Mouse (Mus musculus): ENCODE measurements around the gene Defb45. TPM values are rescaled to one million over a fixed set of nuclear protein-coding genes. Genes with fewer than 3 reads are reported as not detected.
A peak's percentile ranks its signal among the peaks of the same experiment; 100 is the strongest.

Defb45 gene
- polyA plus RNA-seq, 1 experiment, result not detected

DNA sequence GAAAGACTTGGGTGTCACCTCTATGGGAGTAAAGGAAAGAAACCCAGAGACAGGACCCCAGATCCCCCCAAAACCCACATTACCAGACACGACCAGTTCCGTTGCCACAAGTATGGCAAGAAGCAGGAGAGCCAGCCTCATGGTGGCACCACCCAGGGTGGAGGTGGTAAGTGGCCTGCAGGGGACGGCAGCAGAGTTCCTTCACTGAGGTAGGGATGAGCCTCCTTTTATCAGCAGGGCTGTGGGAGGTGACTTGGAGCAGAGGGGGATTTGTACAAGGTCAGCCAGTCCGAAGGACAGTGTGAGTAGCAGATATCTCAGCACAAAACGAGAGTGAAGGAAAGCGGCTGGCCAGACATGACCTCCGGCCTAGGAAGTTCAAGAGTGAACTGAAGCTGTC is 19.1 kb downstream of the Defb45 start, which contains the start of gene Defb19:
Defb19 (minus strand) TSS at position 206 of the 400 bp plus-strand sequence.
- H3K9me3 ChIP-seq, result no peaks in the 10 kb centered on the region
- H3K27me3 ChIP-seq (replicated peaks), result peaks cover 64% of the 10 kb centered on the region

DNA sequence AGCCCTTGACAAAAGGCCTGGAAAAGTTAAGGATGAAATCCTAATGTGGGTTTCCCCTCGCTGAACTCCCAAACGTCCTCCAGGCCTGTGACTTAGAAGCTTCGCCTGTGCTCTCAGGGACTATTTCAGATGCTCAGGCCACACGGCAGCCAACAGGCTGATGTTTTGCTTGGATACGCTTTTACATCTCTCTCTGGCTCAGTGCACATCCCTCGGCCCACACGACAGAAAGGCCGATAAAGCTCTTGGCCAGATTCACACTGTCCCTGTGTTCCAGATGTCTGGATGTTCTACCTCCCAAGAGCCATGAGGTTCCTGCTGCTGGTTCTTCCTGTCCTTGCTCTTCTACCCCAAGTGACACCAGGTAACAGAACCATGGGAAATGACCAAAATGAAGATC is 25.7 kb downstream of the Defb45 start:
- Histone ChIP-seq H3K4me1 (peaks cover 5% of the 10 kb centered on the region; the same call in 1 of the 2 replicates), H3K36me3 (replicated peaks; ENCODE audit: low read length) (no peaks in the 10 kb centered on the region), H3K27me3 (replicated peaks) (peaks cover 67% of the 10 kb centered on the region), H3K9me3 (peaks cover 10% of the 10 kb centered on the region), H3K4me3 (replicated peaks) (no peak overlapping the region)
- TF ChIP-seq FLI1 (IDR thresholded peaks at IDR 0.05; ENCODE audit: low read length), result no peak
- no peak for TF ChIP-seq GATA1 (IDR thresholded peaks at IDR 0.05; ENCODE audit: borderline replicate concordance, low read length)

More for the DNA sequence above, 19.1 kb downstream of the Defb45 start, which contains the start of gene Defb19:
- TF ChIP-seq FLI1 (IDR thresholded peaks at IDR 0.05; ENCODE audit: low read length) (no peak), GATA1 (IDR thresholded peaks at IDR 0.05; ENCODE audit: borderline replicate concordance, low read length) (no peak)
- H3K4me1 ChIP-seq, result peaks cover 25% of the 10 kb centered on the region
- no peak within 1 kb of the TSS for H3K4me3 ChIP-seq (replicated peaks)
- H3K36me3 ChIP-seq (replicated peaks; ENCODE audit: low read length), result no peaks in the 10 kb centered on the region

DNA sequence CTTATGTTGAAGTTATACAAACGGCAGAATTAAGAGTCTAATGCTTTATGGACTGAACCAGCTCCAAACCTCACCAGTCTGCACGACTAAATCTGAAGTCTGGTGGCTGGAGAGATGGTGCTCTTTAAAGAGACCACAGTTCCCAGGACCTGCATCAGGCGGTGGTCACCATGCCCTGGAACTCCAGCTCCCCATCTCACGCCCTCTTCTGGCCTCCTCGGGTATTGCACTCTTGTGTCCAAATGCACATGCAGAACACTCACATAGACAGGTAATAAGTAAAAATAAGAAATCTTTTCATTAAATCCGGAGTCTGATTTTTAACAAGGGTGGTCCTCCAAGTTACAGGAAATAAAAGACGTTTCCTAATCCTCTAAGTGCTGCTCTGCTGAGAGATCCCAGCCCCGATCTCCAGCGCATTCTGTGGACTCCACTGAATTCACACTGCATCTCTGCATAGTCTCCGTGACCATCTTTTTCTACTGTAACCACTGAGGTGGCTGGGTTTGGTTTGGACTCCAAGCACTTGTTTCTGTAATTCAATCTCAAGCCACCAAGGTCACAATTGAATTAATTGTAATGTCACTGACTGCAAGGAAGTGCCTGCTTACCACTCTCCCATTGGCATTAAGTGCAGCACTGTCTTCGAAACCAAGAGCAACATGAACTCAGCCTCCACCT is 26.9 kb downstream of the Defb45 start, which contains the start of gene Defb21:
Defb21 (plus strand) TSS at position 631 of the 681 bp plus-strand sequence.
- Histone ChIP-seq H3K36me3 (replicated peaks; ENCODE audit: low read length) (no peaks in the 10 kb centered on the region), H3K4me1 (peaks cover 5% of the 10 kb centered on the region; the same call in 1 of the 2 replicates), H3K9me3 (peaks cover 13% of the 10 kb centered on the region), H3K4me3 (replicated peaks) (no peak within 1 kb of the TSS), H3K27me3 (replicated peaks) (peaks cover 69% of the 10 kb centered on the region)
- TF ChIP-seq GATA1 (IDR thresholded peaks at IDR 0.05; ENCODE audit: borderline replicate concordance, low read length) (no peak), FLI1 (IDR thresholded peaks at IDR 0.05; ENCODE audit: low read length) (no peak)

- Histone ChIP-seq H3K36me3 (replicated peaks; ENCODE audit: low read length) (no peaks in the 10 kb centered on the region), H3K4me1 (0 out of 2 replicates have a peak, but pooled peaks cover 4% of the 10 kb centered on the region), H3K9me3 (peaks cover 13% of the 10 kb centered on the region), H3K27me3 (replicated peaks) (peaks cover 59% of the 10 kb centered on the region), H3K4me3 (replicated peaks) (no peak overlapping the region)
- TF ChIP-seq GATA1 (IDR thresholded peaks at IDR 0.05; ENCODE audit: borderline replicate concordance, low read length) (no peak), FLI1 (IDR thresholded peaks at IDR 0.05; ENCODE audit: low read length) (no peak)
Measured at GRCm38 (mm10) chr2:152570313-152570712, 28.9 kb downstream of the Defb45 start.

DNA sequence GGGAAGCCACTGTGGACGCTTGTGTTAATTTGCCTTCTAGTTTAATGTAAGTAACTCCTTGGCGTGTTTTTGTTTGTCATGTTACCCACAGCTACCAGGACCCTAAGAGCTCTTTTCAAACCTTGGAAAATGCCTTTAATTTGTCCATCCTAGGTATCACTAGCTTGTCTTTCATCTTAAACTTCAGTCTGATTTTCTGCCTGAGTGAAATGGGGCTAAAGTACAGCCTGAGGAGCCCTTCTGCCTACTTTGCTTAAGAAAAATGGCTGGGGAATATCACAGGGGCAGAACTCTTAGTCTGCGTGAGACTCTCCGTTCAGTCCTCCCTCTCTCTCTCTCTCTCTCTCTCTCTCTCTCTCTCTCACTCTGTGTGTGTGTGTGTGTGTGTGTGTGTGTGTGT is 29.3 kb downstream of the Defb45 start:
- no peak overlapping the region for H3K4me3 ChIP-seq (replicated peaks)
- peaks cover 60% of the 10 kb centered on the region for H3K27me3 ChIP-seq (replicated peaks)
- H3K4me1 ChIP-seq, result 0 out of 2 replicates have a peak, but pooled peaks cover 4% of the 10 kb centered on the region
- H3K36me3 ChIP-seq (replicated peaks; ENCODE audit: low read length), result no peaks in the 10 kb centered on the region
- TF ChIP-seq GATA1 (IDR thresholded peaks at IDR 0.05; ENCODE audit: borderline replicate concordance, low read length) (no peak), FLI1 (IDR thresholded peaks at IDR 0.05; ENCODE audit: low read length) (no peak)
- peaks cover 13% of the 10 kb centered on the region for H3K9me3 ChIP-seq

DNA sequence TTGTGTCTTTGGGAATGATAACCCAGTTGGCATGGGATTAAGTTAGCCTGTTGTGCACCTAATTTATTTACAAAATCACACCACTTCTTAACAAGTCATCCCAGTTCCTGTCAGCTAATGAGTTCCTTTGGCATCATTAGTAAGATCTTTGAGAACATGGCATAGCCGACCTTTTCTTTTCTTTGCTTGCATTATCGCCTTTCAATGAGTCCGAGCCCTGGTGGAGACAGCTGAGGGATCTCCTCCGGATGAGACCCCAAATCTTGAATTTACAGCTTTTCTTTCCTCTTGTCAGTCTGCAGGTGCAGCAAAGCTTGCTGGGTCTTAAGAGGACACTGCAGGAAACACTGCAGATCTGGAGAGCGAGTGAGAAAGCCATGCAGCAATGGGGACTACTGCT is 30.2 kb downstream of the Defb45 start, which contains the start of gene Gm17416:
Gm17416 (plus strand) TSS at position 301 of the 400 bp plus-strand sequence.
- H3K9me3 ChIP-seq, result peaks cover 13% of the 10 kb centered on the region
- TF ChIP-seq FLI1 (IDR thresholded peaks at IDR 0.05; ENCODE audit: low read length) (no peak), GATA1 (IDR thresholded peaks at IDR 0.05; ENCODE audit: borderline replicate concordance, low read length) (no peak)
- H3K36me3 ChIP-seq (replicated peaks; ENCODE audit: low read length), result no peaks in the 10 kb centered on the region
- H3K27me3 ChIP-seq (replicated peaks), result peaks cover 55% of the 10 kb centered on the region
- H3K4me3 ChIP-seq (replicated peaks), result no peak within 1 kb of the TSS
- 0 out of 2 replicates have a peak, but pooled peaks cover 4% of the 10 kb centered on the region for H3K4me1 ChIP-seq

- H3K27me3 ChIP-seq (replicated peaks), result peaks cover 30% of the 10 kb centered on the region
- H3K9me3 ChIP-seq, result peaks cover 7% of the 10 kb centered on the region
- no peaks in the 10 kb centered on the region for H3K36me3 ChIP-seq (replicated peaks; ENCODE audit: low read length)
- H3K4me3 ChIP-seq (replicated peaks), result no peak overlapping the region
- TF ChIP-seq FLI1 (IDR thresholded peaks at IDR 0.05; ENCODE audit: low read length) (no peak), GATA1 (IDR thresholded peaks at IDR 0.05; ENCODE audit: borderline replicate concordance, low read length) (no peak)
- H3K4me1 ChIP-seq, result peaks cover 24% of the 10 kb centered on the region
Measured at GRCm38 (mm10) chr2:152556655-152557054, 42.5 kb downstream of the Defb45 start.

- no peaks in the 10 kb centered on the region for H3K9me3 ChIP-seq
- peak overlapping the region; percentile 23 for H3K4me3 ChIP-seq (replicated peaks)
- no peaks in the 10 kb centered on the region for H3K36me3 ChIP-seq (replicated peaks; ENCODE audit: low read length)
- H3K4me1 ChIP-seq, result peaks cover 18% of the 10 kb centered on the region
- TF ChIP-seq GATA1 (IDR thresholded peaks at IDR 0.05; ENCODE audit: borderline replicate concordance, low read length), result no peak
- no peak for TF ChIP-seq FLI1 (IDR thresholded peaks at IDR 0.05; ENCODE audit: low read length)
- H3K27me3 ChIP-seq (replicated peaks), result peaks cover 27% of the 10 kb centered on the region
Measured at GRCm38 (mm10) chr2:152553774-152554423, 45.3 kb downstream of the Defb45 start.

DNA sequence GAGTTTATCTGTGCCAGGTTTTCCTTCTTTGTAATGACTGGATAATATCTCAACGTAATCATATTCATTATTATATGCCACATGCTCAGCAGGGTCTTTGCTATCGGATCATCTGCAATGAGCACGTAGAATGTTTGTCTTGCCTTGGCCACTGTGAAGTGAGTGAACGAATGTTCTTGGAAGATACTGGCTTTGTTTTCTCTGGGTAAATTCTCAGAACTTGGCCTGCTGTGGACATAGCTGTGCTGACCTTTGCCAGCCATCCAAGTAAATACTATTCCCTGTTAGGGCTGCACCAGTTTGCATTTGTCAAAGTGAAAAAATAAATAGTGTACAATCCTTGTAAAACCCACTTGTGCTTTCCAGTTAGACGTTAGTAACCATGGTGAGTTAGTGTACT is 51.1 kb downstream of the Defb45 start:
- Histone ChIP-seq H3K27me3 (replicated peaks) (peaks cover 15% of the 10 kb centered on the region), H3K9me3 (peaks cover 1% of the 10 kb centered on the region; the same call in 1 of the 2 replicates), H3K4me3 (replicated peaks) (no peak overlapping the region), H3K4me1 (no peaks in the 10 kb centered on the region), H3K36me3 (replicated peaks; ENCODE audit: low read length) (no peaks in the 10 kb centered on the region)
- TF ChIP-seq GATA1 (IDR thresholded peaks at IDR 0.05; ENCODE audit: borderline replicate concordance, low read length) (no peak), FLI1 (IDR thresholded peaks at IDR 0.05; ENCODE audit: low read length) (no peak)

DNA sequence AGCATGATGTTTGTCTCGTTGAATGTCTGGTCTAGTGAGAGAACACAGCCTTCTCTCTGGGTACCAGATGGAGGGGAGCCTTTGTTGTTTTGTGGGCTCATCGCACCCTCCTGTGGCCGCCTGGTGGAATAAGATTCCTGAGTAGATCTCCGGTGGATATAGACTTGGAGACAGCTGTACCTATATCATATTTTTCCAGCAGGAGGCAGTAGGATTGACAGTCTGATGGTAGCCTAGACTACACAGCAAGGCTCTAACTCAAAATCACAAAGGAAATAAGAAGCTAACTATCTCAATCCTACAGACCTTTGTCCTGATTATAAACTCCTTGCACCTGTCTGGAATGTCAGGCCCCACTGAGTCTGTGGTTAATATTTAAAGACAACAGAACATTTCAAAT is 54.5 kb downstream of the Defb45 start:
- Histone ChIP-seq H3K9me3 (peaks cover 12% of the 10 kb centered on the region), H3K4me3 (replicated peaks) (no peak overlapping the region), H3K27me3 (replicated peaks) (peaks cover 14% of the 10 kb centered on the region), H3K36me3 (replicated peaks; ENCODE audit: low read length) (no peaks in the 10 kb centered on the region), H3K4me1 (0 out of 2 replicates have a peak, but pooled peaks cover 3% of the 10 kb centered on the region)
- no peak for TF ChIP-seq FLI1 (IDR thresholded peaks at IDR 0.05; ENCODE audit: low read length)
- no peak for TF ChIP-seq GATA1 (IDR thresholded peaks at IDR 0.05; ENCODE audit: borderline replicate concordance, low read length)

Data from megakaryocyte, embryonic 14.5 days (primary cell).